Mouse (Mus musculus): ENCODE measurements at regions not wholly inside any gene's neighbourhood (a gene's known extent, or its start where the extent isn't known, plus 50 kb on each side); places are given as distances from the start of the nearest gene placed in this dataset.
A peak's percentile ranks its signal among the peaks of the same experiment; 100 is the strongest.
"Not testable (repeated sequence)": the region's sequence is repeated elsewhere in the genome, so short reads cannot be mapped to it uniquely, and the experiment has no call there.

- no peak for ATAC-seq (replicated peaks; ENCODE audit: poor library complexity, severe bottlenecking)
Observed at GRCm38 (mm10) chr6:117655986-117656385, 185.0 kb upstream of the Zfp637 start.

DNA sequence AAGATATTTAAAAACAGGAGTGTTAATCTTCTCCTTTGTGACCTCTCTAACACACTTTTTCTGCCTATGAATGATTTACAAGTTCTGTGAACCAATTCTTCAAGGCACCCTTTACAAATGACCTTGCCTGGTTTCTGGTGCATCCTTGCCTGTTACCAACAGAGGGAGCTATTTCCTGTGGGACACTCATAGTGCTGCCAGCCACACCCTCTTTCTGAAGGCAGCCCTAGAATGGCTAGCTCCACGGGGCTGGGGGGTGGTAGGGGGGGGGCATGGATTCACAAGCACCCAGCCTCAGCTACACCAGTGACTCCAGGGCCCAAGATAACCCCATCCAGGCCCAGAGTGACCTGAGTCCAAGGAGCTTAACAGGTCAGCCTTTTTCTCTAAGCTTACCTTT lies 180.4 kb upstream of the Zfp637 start:
- ATAC-seq (replicated peaks; ENCODE audit: poor library complexity, severe bottlenecking): peak; percentile 84

- ATAC-seq (replicated peaks; ENCODE audit: poor library complexity, severe bottlenecking): no peak
Observed at GRCm38 (mm10) chr6:117662635-117663034, 178.3 kb upstream of the Zfp637 start.

DNA sequence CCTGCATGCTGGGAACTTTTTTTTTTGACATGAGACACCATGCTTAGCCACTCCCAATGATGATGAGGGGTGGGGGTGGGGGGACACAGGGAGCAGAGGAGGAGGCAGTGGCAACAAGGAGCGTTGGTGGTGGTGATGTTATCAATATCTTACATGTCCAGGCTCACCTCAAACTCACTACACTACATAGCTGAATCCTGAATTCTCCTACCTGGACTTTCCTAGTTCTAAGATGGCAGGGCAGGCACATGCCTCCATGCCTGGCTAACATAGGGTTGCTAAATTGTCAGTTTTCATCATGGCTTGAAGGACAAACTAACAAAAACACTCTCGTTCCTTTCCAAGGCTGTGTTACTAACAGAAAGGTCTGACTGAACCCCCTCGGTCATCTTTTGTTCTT lies 170.6 kb upstream of the Zfp637 start:
- no peak for ATAC-seq (replicated peaks; ENCODE audit: poor library complexity, severe bottlenecking)

GRCm38 (mm10) chr6:117670792-117671525 lies 170.0 kb upstream of the Zfp637 start:
- ATAC-seq (replicated peaks; ENCODE audit: poor library complexity, severe bottlenecking): no peak

DNA sequence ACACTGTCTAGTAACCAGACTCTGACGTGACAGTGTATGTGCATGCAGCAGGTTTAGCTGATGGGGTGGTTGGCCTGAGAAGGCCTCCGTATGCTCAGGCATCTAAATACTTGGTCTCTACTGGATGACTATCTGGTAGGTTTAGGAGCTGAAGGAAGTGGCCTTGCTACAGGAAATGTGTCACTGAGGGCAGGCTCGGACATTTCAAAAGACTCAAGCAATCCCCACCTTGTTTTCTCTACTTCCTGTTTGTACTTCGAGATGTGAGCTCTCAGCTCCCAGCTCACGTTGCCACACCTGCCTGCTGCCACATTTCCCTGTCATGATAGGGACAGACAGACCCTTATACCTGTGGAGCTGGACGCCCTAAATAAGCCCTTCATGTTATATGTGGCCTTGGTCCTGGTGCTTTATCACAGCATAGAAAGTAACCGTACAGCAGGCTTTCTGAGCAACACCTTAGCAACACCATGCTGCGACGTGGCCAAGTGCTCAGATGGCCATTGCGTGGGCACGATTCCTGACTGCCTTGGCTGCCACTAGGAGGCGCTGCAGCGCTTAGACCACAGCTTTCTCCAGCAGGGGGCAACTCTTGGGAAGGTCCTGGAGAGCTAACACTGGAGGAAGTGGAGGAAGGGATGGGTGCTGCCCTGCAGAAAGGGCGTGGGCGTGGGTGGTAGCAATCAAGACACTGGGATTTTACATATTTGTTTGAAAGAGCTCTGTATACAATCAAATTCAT lies 165.8 kb upstream of the Zfp637 start:
- ATAC-seq (replicated peaks; ENCODE audit: poor library complexity, severe bottlenecking): peak; percentile 65

DNA sequence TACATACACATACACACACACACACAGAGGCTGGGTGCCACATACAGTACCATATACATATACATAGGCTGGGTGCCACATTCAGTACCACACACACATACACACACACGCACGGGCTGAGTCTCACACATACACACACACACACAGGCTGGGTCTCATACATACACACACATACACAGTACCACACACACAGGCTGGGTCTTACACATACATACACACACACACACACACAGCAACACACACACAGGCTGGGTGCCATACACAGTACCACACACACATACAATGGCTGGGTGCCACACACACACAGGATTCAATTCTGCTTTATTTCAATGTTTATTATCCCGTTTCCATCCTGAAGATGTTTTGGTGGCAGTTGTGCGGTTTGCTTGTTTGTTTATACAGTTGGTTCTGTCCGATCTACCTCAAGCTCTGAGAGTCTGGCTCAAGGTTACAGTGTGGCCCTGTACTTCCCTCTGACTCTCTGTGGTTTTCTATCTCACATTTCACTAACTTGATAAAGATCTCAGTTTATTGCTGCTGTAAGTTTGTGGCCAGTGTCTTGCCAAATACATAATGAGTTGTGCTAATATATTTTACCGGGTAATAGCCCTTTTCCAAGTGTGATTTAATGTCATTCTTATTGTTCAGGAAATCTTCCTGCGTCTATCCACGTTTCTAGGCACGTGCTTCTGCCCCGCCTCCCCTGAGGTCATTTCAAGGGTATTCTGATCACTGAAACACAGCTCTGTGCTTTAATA lies 164.7 kb upstream of the Zfp637 start:
- ATAC-seq (replicated peaks; ENCODE audit: poor library complexity, severe bottlenecking): peak; percentile 72

- ATAC-seq (replicated peaks; ENCODE audit: poor library complexity, severe bottlenecking): no peak
Observed at GRCm38 (mm10) chr6:117677062-117677461, 163.9 kb upstream of the Zfp637 start.

DNA sequence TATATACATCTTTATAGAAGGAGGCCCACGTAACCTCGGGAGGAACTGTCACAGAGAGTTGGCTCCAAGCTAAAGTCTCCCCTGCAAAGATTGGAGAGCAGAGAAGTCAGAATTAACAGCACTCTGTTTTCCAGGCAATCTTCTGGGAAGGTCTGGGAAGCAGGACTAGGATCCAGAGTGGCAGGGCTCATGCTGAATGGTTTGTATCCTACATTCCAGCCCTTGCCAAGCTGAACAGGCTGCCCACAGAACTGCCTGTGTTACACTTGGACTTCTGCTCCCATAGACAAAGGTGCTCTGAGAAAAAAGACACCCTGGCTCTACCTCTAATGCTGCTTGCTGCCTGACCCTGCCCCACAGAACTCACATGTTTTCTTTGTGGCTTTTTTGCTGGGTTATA lies 163.2 kb upstream of the Zfp637 start:
- no peak for ATAC-seq (replicated peaks; ENCODE audit: poor library complexity, severe bottlenecking)

GRCm38 (mm10) chr6:117678276-117678675 lies 162.7 kb upstream of the Zfp637 start:
- ATAC-seq (replicated peaks; ENCODE audit: poor library complexity, severe bottlenecking): no peak

DNA sequence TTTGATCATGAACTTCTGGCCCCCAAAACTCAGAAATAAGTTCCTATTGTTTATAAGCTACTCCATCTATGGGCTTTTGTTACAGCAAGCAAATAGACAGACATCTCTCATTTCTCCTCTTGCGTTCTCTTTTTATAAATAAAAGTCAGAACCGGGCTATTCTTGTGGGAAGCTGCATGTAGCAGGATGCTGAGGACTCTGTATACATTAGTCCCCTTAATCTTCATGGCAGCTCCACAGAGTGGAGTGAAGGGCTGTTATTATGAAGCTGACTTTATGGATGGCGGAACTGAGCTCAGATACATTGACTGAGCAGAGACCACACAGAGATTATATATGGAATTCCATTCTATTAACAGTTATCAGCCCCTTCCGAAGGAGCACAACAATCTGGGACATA lies 162.1 kb upstream of the Zfp637 start:
- ATAC-seq (replicated peaks; ENCODE audit: poor library complexity, severe bottlenecking): no peak

DNA sequence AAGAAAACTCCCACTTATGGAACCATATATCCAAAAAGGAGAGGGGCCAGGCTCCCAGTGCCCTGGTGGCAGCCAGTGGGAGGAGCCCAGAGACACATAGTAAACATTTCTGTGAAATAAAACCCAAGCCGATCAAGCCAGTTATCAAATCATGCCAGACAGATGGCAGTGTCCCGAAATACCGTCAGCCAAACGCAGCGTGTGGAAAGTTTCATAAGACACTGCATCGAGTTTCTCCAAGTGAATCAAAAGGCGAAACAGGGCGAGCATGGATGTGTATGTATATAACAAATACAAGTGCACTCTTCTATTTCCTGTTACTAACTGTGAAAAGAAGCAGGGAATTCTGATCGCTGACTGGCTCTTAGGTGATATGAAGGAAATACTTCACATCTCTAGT lies 154.8 kb upstream of the Zfp637 start:
- ATAC-seq (replicated peaks; ENCODE audit: poor library complexity, severe bottlenecking): no peak

- ATAC-seq (replicated peaks; ENCODE audit: poor library complexity, severe bottlenecking): peak; percentile 70
Observed at GRCm38 (mm10) chr6:117687045-117687444, 153.9 kb upstream of the Zfp637 start.

- ATAC-seq (replicated peaks; ENCODE audit: poor library complexity, severe bottlenecking): no peak
Observed at GRCm38 (mm10) chr6:117688664-117689178, 152.3 kb upstream of the Zfp637 start.

DNA sequence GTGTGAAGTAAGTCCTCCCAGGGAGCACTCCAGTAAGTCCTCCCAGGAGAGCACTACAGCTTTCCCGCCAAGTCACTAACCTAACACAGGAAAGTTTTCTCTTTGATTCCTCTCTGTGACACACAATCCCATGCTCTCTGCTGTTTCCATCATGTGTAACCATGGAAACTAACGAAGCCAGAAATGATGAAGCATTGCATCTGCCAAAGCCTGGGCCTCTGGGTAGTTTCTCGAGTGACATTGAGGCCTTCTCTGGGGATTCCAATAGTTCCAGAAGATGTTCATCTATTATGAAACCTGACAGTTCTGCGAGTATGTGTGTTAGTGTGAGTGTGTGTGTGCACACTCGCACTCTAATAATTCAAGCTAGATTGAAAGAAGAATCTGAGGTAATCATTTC lies 140.7 kb upstream of the Zfp637 start:
- ATAC-seq (replicated peaks; ENCODE audit: poor library complexity, severe bottlenecking): no peak

DNA sequence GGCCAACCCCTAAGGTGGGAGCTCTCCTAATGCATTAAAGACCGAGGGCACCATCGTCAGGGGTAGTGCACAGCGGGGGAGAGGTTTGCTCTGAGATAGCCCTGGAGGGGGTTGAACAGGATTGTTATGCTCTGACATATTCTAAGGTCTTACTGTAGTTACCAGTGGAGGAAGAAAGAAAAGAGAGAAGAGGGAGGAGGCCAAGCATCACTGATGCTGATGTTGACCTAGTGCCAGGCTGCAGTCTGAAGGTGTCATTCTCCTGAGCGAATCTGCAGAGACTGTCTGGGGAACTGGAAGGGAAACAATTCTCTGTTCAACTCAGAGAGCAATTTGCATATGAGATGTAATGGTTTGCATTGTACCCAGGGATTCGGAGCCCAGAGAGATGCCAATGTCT lies 139.4 kb upstream of the Zfp637 start:
- ATAC-seq (replicated peaks; ENCODE audit: poor library complexity, severe bottlenecking): no peak

GRCm38 (mm10) chr6:117706006-117706405 lies 135.0 kb upstream of the Zfp637 start:
- ATAC-seq (replicated peaks; ENCODE audit: poor library complexity, severe bottlenecking): no peak

GRCm38 (mm10) chr6:117709212-117709611 lies 131.8 kb upstream of the Zfp637 start:
- ATAC-seq (replicated peaks; ENCODE audit: poor library complexity, severe bottlenecking): no peak

- ATAC-seq (replicated peaks; ENCODE audit: poor library complexity, severe bottlenecking): no peak
Observed at GRCm38 (mm10) chr6:117715056-117715777, 125.8 kb upstream of the Zfp637 start.

DNA sequence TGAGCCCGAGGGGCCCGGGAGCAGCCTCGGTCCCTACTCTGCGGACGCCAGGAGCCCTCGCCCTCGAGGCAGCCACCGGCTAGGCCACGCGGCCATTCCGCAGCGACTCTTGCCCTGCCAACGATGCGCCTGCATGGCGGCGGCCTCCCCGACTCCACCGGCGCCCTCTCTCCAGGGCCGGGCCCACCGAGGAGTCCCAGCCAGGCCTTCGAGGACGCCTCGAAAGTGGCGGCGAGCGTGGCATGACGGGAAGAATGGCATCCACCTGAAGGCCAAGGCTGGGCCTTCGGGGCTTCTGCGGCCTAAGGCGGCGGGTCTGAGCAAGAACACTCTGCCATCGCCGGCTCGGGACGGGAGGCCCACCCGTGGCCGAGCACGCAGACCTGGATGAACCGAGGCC lies 124.6 kb upstream of the Zfp637 start:
- not testable (repeated sequence) for ATAC-seq (replicated peaks; ENCODE audit: poor library complexity, severe bottlenecking)
